Mouse (Mus musculus): ENCODE data around the gene Snx3.

DNA sequence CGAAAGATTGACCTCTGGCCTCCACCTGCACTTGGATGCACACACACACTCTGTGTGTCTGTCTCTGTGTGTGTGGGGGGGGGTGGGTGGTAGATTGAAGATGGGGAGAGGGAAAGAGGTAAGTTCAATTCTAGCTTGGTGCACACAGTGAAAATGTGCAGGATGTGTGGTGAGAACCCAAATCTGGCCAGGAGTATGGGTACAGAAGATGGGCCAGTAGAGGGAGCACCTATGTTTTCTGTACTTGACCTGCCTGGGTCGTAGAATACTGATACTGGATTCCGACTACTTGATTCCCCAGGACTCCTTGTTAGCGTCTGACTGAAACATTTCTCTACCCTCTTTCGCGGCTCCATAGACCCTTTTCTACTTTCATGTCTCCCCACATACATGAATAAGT lies 8.3 kb downstream of the Snx3 start:
- TF ChIP-seq POLR2A (IDR thresholded peaks at IDR 0.05; ENCODE audit: low read depth, low read length) (no peak), CTCF (IDR thresholded peaks at IDR 0.05; ENCODE audit: extremely low read depth, insufficient read length, insufficient replicate concordance, low read depth, low read length) (peak; percentile 19; the same call in 1 of the 2 replicates)
